Mouse (Mus musculus): Measurements from ENCODE around the gene Fancc. TPM values are rescaled to one million over a fixed set of nuclear protein-coding genes. Genes with fewer than 3 reads are reported as not detected.

The Fancc gene
- polyA plus RNA-seq, 2 experiments: 6.9 to 8.6 TPM

DNA sequence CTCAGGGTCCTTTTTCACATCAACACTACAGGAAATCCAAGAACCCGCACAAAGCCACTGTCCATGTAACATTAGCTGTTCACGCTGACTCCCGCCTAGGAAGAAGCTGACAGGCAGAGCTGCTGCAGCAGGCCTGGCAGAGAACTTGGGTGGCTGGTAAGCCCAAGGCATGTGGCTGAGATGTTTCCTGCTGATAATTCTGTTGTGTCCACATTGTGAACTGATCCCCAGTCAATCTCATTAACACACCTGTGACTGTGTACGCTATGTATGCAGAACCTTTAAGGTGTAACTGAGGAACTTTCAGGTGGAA lies 182.5 kb downstream of the Fancc start:
- no peak overlapping the region for H3K27ac ChIP-seq
- no peak overlapping the region for H3K9ac ChIP-seq (replicated peaks)

GRCm38 (mm10) chr13:63313748-63314607 lies 183.1 kb downstream of the Fancc start:
- no peak overlapping the region for H3K27ac ChIP-seq

More for the DNA sequence above, 182.5 kb downstream of the Fancc start:
- no peak overlapping the region for H3K4me3 ChIP-seq (ENCODE audit: insufficient read depth in 1 of 2, low read depth in 2 of 2, low read length in 2 of 2)
- H3K4me1 ChIP-seq (replicated peaks; ENCODE audit: control insufficient read depth in 2 of 2, insufficient read depth in 2 of 2, low read length in 1 of 2): peaks cover 0 to 13% of the 10 kb centered on the region in 2 experiments; a peak in 1 of 4 replicates
- WGBS (ENCODE audit: insufficient replicate concordance): 35% methylated on average over 4 of the region's 4 CpGs
- DNase-seq (ENCODE audit: low read depth in 3 of 3, low spot score in 3 of 3): no peak
- TF ChIP-seq EP300 (IDR thresholded peaks at IDR 0.05; ENCODE audit: low read depth) (no peak), CTCF (IDR thresholded peaks at IDR 0.05; ENCODE audit: low read depth) (no peak)
- no peaks in the 10 kb centered on the region for H3K27me3 ChIP-seq (ENCODE audit: control insufficient read depth, insufficient read depth, low read length)
- no peak overlapping the region for H3K4me2 ChIP-seq (ENCODE audit: low read depth)
- H3K36me3 ChIP-seq (replicated peaks; ENCODE audit: control insufficient read depth, insufficient read depth, low read depth): no peaks in the 10 kb centered on the region
- no peaks in the 10 kb centered on the region for H3K9me3 ChIP-seq (ENCODE audit: control insufficient read depth, low read length)
- no peak; the same call in 1 of the 2 replicates for ATAC-seq (ENCODE audit: insufficient read depth)

GRCm38 (mm10) chr13:63313247-63313646 lies 183.8 kb downstream of the Fancc start:
- H3K4me3 ChIP-seq (ENCODE audit: insufficient read depth in 1 of 2, low read depth in 2 of 2, low read length in 2 of 2): no peak overlapping the region
- H3K4me1 ChIP-seq (replicated peaks; ENCODE audit: control insufficient read depth in 2 of 2, insufficient read depth in 2 of 2, low read length in 1 of 2): peaks cover 0 to 13% of the 10 kb centered on the region in 2 experiments; a peak in 1 of 4 replicates
- no peak for TF ChIP-seq CTCF (IDR thresholded peaks at IDR 0.05; ENCODE audit: low read depth)
- TF ChIP-seq EP300 (IDR thresholded peaks at IDR 0.05; ENCODE audit: low read depth): no peak
- H3K36me3 ChIP-seq (replicated peaks; ENCODE audit: control insufficient read depth, insufficient read depth, low read depth): no peaks in the 10 kb centered on the region
- 68% methylated on average over 1 of the region's 1 CpGs for WGBS (ENCODE audit: insufficient replicate concordance)
- no peak overlapping the region for H3K27ac ChIP-seq
- no peak overlapping the region for H3K9ac ChIP-seq (replicated peaks)
- DNase-seq (ENCODE audit: low read depth in 3 of 3, low spot score in 3 of 3): no peak
- H3K27me3 ChIP-seq (ENCODE audit: control insufficient read depth, insufficient read depth, low read length): no peaks in the 10 kb centered on the region
- 0 out of 2 replicates have a peak, but pooled peaks have one; percentile 21 for ATAC-seq (ENCODE audit: insufficient read depth)
- no peak overlapping the region for H3K4me2 ChIP-seq (ENCODE audit: low read depth)
- H3K9me3 ChIP-seq (ENCODE audit: control insufficient read depth, low read length): no peaks in the 10 kb centered on the region

More at GRCm38 (mm10) chr13:63313748-63314607, 183.1 kb downstream of the Fancc start:
- Histone ChIP-seq H3K9ac (replicated peaks) (no peak overlapping the region), H3K4me2 (ENCODE audit: low read depth) (no peak overlapping the region), H3K36me3 (replicated peaks; ENCODE audit: control insufficient read depth, insufficient read depth, low read depth) (no peaks in the 10 kb centered on the region), H3K9me3 (ENCODE audit: control insufficient read depth, low read length) (no peaks in the 10 kb centered on the region), H3K4me3 (ENCODE audit: insufficient read depth in 1 of 2, low read depth in 2 of 2, low read length in 2 of 2) (no peak overlapping the region), H3K4me1 (replicated peaks; ENCODE audit: control insufficient read depth in 2 of 2, insufficient read depth in 2 of 2, low read length in 1 of 2) (peaks cover 0 to 13% of the 10 kb centered on the region in 2 experiments; a peak in 1 of 4 replicates), H3K27me3 (ENCODE audit: control insufficient read depth, insufficient read depth, low read length) (no peaks in the 10 kb centered on the region)
- TF ChIP-seq EP300 (IDR thresholded peaks at IDR 0.05; ENCODE audit: low read depth) (no peak), CTCF (IDR thresholded peaks at IDR 0.05; ENCODE audit: low read depth) (no peak)
- WGBS (ENCODE audit: insufficient replicate concordance): 49% methylated on average over 12 of the region's 12 CpGs
- ATAC-seq (ENCODE audit: insufficient read depth) (peak; percentile 42; the same call in 1 of the 2 replicates), DNase-seq (ENCODE audit: low read depth in 3 of 3, low spot score in 3 of 3) (no peak)

GRCm38 (mm10) chr13:63311156-63311555 lies 185.9 kb downstream of the Fancc start:
- Histone ChIP-seq H3K4me3 (ENCODE audit: insufficient read depth in 1 of 2, low read depth in 2 of 2, low read length in 2 of 2) (no peak overlapping the region), H3K27ac (no peak overlapping the region), H3K9ac (replicated peaks) (no peak overlapping the region), H3K9me3 (ENCODE audit: control insufficient read depth, low read length) (no peaks in the 10 kb centered on the region), H3K4me1 (replicated peaks; ENCODE audit: control insufficient read depth in 2 of 2, insufficient read depth in 2 of 2, low read length in 1 of 2) (peaks cover 0 to 13% of the 10 kb centered on the region in 2 experiments; a peak in 1 of 4 replicates), H3K36me3 (replicated peaks; ENCODE audit: control insufficient read depth, insufficient read depth, low read depth) (no peaks in the 10 kb centered on the region), H3K4me2 (ENCODE audit: low read depth) (no peak overlapping the region), H3K27me3 (ENCODE audit: control insufficient read depth, insufficient read depth, low read length) (no peaks in the 10 kb centered on the region)
- DNase-seq (ENCODE audit: low read depth in 3 of 3, low spot score in 3 of 3) (no peak), ATAC-seq (ENCODE audit: insufficient read depth) (no peak)
- TF ChIP-seq CTCF (IDR thresholded peaks at IDR 0.05; ENCODE audit: low read depth): no peak
- TF ChIP-seq EP300 (IDR thresholded peaks at IDR 0.05; ENCODE audit: low read depth): no peak
- WGBS (ENCODE audit: insufficient replicate concordance): 52% methylated on average over 2 of the region's 2 CpGs

- Histone ChIP-seq H3K27me3 (ENCODE audit: control insufficient read depth, insufficient read depth, low read length) (no peaks in the 10 kb centered on the region), H3K4me1 (replicated peaks; ENCODE audit: control insufficient read depth in 2 of 2, insufficient read depth in 2 of 2, low read length in 1 of 2) (peaks cover 0 to 13% of the 10 kb centered on the region in 2 experiments; a peak in 1 of 4 replicates), H3K4me2 (ENCODE audit: low read depth) (no peak overlapping the region), H3K9me3 (ENCODE audit: control insufficient read depth, low read length) (no peaks in the 10 kb centered on the region), H3K27ac (no peak overlapping the region), H3K36me3 (replicated peaks; ENCODE audit: control insufficient read depth, insufficient read depth, low read depth) (no peaks in the 10 kb centered on the region), H3K9ac (replicated peaks) (no peak overlapping the region), H3K4me3 (ENCODE audit: insufficient read depth in 1 of 2, low read depth in 2 of 2, low read length in 2 of 2) (no peak overlapping the region)
- ATAC-seq (ENCODE audit: insufficient read depth) (no peak), DNase-seq (ENCODE audit: low read depth in 3 of 3, low spot score in 3 of 3) (no peak)
- 59% methylated on average over 3 of the region's 3 CpGs for WGBS (ENCODE audit: insufficient replicate concordance)
- no peak for TF ChIP-seq CTCF (IDR thresholded peaks at IDR 0.05; ENCODE audit: low read depth)
- TF ChIP-seq EP300 (IDR thresholded peaks at IDR 0.05; ENCODE audit: low read depth): no peak
Measured at GRCm38 (mm10) chr13:63309563-63309962, 187.5 kb downstream of the Fancc start.
